ENCODE assay signal across 18 mouse cellular contexts in the genomic region with DNA sequence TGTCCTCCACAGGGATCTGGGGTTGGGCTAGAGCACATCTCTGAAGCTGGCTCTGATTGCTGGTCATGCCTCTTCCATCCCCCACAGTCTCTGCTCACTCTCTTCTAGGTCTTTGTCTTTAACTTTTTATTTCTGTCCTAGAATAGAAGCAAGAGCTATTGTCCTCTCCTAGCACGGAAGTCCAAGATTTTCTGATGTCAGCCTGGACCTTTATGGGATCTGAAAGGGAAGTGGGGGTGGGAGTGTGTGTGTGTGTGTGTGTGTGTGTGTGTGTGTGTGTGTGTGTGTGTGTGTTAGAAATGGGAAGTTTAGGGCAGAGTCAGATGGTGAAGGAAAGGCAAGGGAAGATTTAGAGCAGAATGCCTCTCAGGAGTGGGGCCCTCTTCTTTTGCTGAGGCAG. TPM values are rescaled to one million over a fixed set of nuclear protein-coding genes. Genes with fewer than 3 reads are reported as not detected.
DNase-seq lines count a peak whose midpoint lies in the region; ATAC-seq lines count a peak whose summit lies in the region.
"Had no signal": no experiment of that assay in that cellular context is flagged by ENCODE, and none has a peak within 500 bp of the region (broad histone marks: within the 10 kb centered on the region; RNA-seq: fewer than 3 reads in every experiment).

No protein-coding gene starts in this region.

- no peak for ATAC-seq in heart, embryonic 13.5 days (ENCODE audit: extremely low read depth, insufficient number of reproducible peaks, low FRiP score, low TSS enrichment)
- ATAC-seq in heart, embryonic 11.5 days (replicated peaks; ENCODE audit: insufficient number of reproducible peaks, low FRiP score, low TSS enrichment): no peak
- no peak for ATAC-seq in lung, embryonic 15.5 days (ENCODE audit: borderline replicate concordance, extremely low read depth, low FRiP score, low TSS enrichment)
- ATAC-seq in stomach, embryonic 16.5 days (ENCODE audit: insufficient read depth, low FRiP score): no peak
- ATAC-seq: activated CD4-positive, CD25-positive, alpha-beta regulatory T cell, adult 4 months; inflammation-experienced regulatory T-cells, adult 6 months had no signal

- no peak overlapping the region for H3K4me2 ChIP-seq in heart, embryonic 13.5 days
- no peak overlapping the region for H3K4me2 ChIP-seq in heart, embryonic 11.5 days
- H3K4me2 ChIP-seq in lung, embryonic 15.5 days: no peak overlapping the region
- no peak overlapping the region for H3K4me2 ChIP-seq in stomach, embryonic 16.5 days (ENCODE audit: low read depth, low read length)
- H3K4me2 ChIP-seq: embryonic facial prominence, embryonic 12.5 days; limb, embryonic 15.5 days; midbrain, embryonic 12.5 days had no signal

- 57% methylated on average over 1 of the region's 1 CpGs for WGBS in heart, embryonic 13.5 days
- WGBS in heart, embryonic 11.5 days (ENCODE audit: insufficient replicate concordance): 55% methylated on average over 1 of the region's 1 CpGs
- 64% methylated on average over 1 of the region's 1 CpGs for WGBS in lung, embryonic 15.5 days
- WGBS in stomach, embryonic 16.5 days: 64% methylated on average over 1 of the region's 1 CpGs

- no peak for DNase-seq in lung, postnatal 25 days (ENCODE audit: low spot score)
- DNase-seq in kidney, postnatal 14 days: peak; percentile 53
- DNase-seq in left cerebral cortex, postnatal 10 days (ENCODE audit: extremely low spot score in 1 of 2, low spot score in 2 of 2): no peak
- no peak for DNase-seq in frontal cortex, postnatal 36 days (ENCODE audit: low spot score in 2 of 2)
- DNase-seq: adrenal gland, postnatal 36 days; cerebellum, postnatal 36 days; gastrocnemius, postnatal 36 days had no signal

- peaks cover 37% of the 10 kb centered on the region for H3K27me3 ChIP-seq in heart, embryonic 13.5 days (replicated peaks)
- H3K27me3 ChIP-seq in heart, embryonic 11.5 days (ENCODE audit: control insufficient read depth, insufficient read depth, low read length): peaks cover 19% of the 10 kb centered on the region
- H3K27me3 ChIP-seq in lung, embryonic 15.5 days: 0 out of 2 replicates have a peak, but pooled peaks cover 5% of the 10 kb centered on the region
- no peaks in the 10 kb centered on the region; the same call in 1 of the 2 replicates for H3K27me3 ChIP-seq in stomach, embryonic 16.5 days (ENCODE audit: control insufficient read depth, insufficient read depth, low read length)
- H3K27me3 ChIP-seq: limb, embryonic 15.5 days had no signal

- peak overlapping the region; percentile 21; the same call in 1 of the 2 replicates for H3K27ac ChIP-seq in heart, embryonic 13.5 days (replicated peaks)
- H3K27ac ChIP-seq in heart, embryonic 11.5 days (ENCODE audit: low read depth, low read length): no peak overlapping the region
- H3K27ac ChIP-seq in lung, embryonic 15.5 days: peak overlapping the region; percentile 49; the same call in 1 of the 2 replicates
- peak overlapping the region; percentile 81; the same call in 1 of the 2 replicates for H3K27ac ChIP-seq in stomach, embryonic 16.5 days (ENCODE audit: low read length)
- H3K27ac ChIP-seq: embryonic facial prominence, embryonic 12.5 days; midbrain, embryonic 12.5 days had no signal

- intact Hi-C loops in left cerebral cortex, postnatal 10 days (cut with DNase I): no loop called here

- H3K9ac ChIP-seq in heart, embryonic 13.5 days: no peak overlapping the region
- H3K9ac ChIP-seq in heart, embryonic 11.5 days (ENCODE audit: low read depth, low read length): no peak overlapping the region
- H3K9ac ChIP-seq in lung, embryonic 15.5 days: no peak overlapping the region
- no peak overlapping the region for H3K9ac ChIP-seq in stomach, embryonic 16.5 days (ENCODE audit: low read length)
- H3K9ac ChIP-seq: embryonic facial prominence, embryonic 12.5 days; limb, embryonic 15.5 days; midbrain, embryonic 12.5 days had no signal

- H3K4me3 ChIP-seq in heart, embryonic 13.5 days: no peak overlapping the region
- H3K4me3 ChIP-seq in heart, embryonic 11.5 days (ENCODE audit: low read depth, low read length): no peak overlapping the region
- no peak overlapping the region for H3K4me3 ChIP-seq in lung, embryonic 15.5 days
- no peak overlapping the region for H3K4me3 ChIP-seq in stomach, embryonic 16.5 days (replicated peaks; ENCODE audit: low read length)
- H3K4me3 ChIP-seq: embryonic facial prominence, embryonic 12.5 days; limb, embryonic 15.5 days; midbrain, embryonic 12.5 days; myocyte had no signal

- H3K9me3 ChIP-seq in heart, embryonic 13.5 days: no peaks in the 10 kb centered on the region
- no peaks in the 10 kb centered on the region for H3K9me3 ChIP-seq in heart, embryonic 11.5 days (replicated peaks; ENCODE audit: control insufficient read depth, low read length)
- no peaks in the 10 kb centered on the region for H3K9me3 ChIP-seq in lung, embryonic 15.5 days
- H3K9me3 ChIP-seq in stomach, embryonic 16.5 days (replicated peaks; ENCODE audit: control insufficient read depth, low read length): no peaks in the 10 kb centered on the region
- H3K9me3 ChIP-seq: embryonic facial prominence, embryonic 12.5 days; limb, embryonic 15.5 days; midbrain, embryonic 12.5 days had no signal

- H3K36me3 ChIP-seq in heart, embryonic 13.5 days: no peaks in the 10 kb centered on the region
- no peaks in the 10 kb centered on the region for H3K36me3 ChIP-seq in heart, embryonic 11.5 days (ENCODE audit: control insufficient read depth, insufficient read depth, low read length)
- no peaks in the 10 kb centered on the region for H3K36me3 ChIP-seq in lung, embryonic 15.5 days
- no peaks in the 10 kb centered on the region for H3K36me3 ChIP-seq in stomach, embryonic 16.5 days (ENCODE audit: control insufficient read depth, insufficient read depth, low read length)
- H3K36me3 ChIP-seq: embryonic facial prominence, embryonic 12.5 days; limb, embryonic 15.5 days; midbrain, embryonic 12.5 days had no signal

- peaks cover 32% of the 10 kb centered on the region for H3K4me1 ChIP-seq in heart, embryonic 13.5 days
- H3K4me1 ChIP-seq in heart, embryonic 11.5 days (ENCODE audit: control insufficient read depth, insufficient read depth, low read length): peaks cover 10% of the 10 kb centered on the region
- peaks cover 24% of the 10 kb centered on the region for H3K4me1 ChIP-seq in lung, embryonic 15.5 days
- H3K4me1 ChIP-seq in stomach, embryonic 16.5 days (ENCODE audit: control insufficient read depth, insufficient read depth, low read length): peaks cover 12% of the 10 kb centered on the region

RNA-seq across cellular contexts. Expression of gene Vsig8, which starts 3.1 kb away (rescaled TPM):
- polyA plus RNA-seq in heart, embryonic 13.5 days (2015; fragmentation: Nextera tagmentation; extraction: Ambion mirVana): 0.15 and 0.25 TPM in 2 replicates
- 0.28 TPM in 1 of 2 replicates, not detected in the other for polyA plus RNA-seq in heart, embryonic 11.5 days (2014; fragmentation: Nextera tagmentation; extraction: Ambion mirVana)
- polyA plus RNA-seq in lung, embryonic 15.5 days (2015; fragmentation: Nextera tagmentation; extraction: Ambion mirVana): 0.24 and 0.47 TPM in 2 replicates
- polyA plus RNA-seq in stomach, embryonic 16.5 days (2015; fragmentation: Nextera tagmentation; extraction: Ambion mirVana): 1.6 and 2.5 TPM in 2 replicates
- 1 to 10 TPM in 1 of 2 experiments, under 1 TPM in 1; 0.53 to 1.4 TPM for total RNA-seq in left cerebral cortex, postnatal 10 days (2021)
- total RNA-seq: gastrocnemius, postnatal 36 days; heart, postnatal 36 days had no signal
- polyA plus RNA-seq: activated CD4-positive, CD25-positive, alpha-beta regulatory T cell, adult 4 months; embryonic facial prominence, embryonic 12.5 days; inflammation-experienced regulatory T-cells, adult 6 months; myocyte had no signal

RNA-seq across cellular contexts. Expression of gene Cfap45, which starts 32.0 kb away (rescaled TPM):
- 1.9 and 2.4 TPM in 2 replicates for polyA plus RNA-seq in heart, embryonic 13.5 days (2015; fragmentation: Nextera tagmentation; extraction: Ambion mirVana)
- polyA plus RNA-seq in heart, embryonic 11.5 days (2014; fragmentation: Nextera tagmentation; extraction: Ambion mirVana): 2.6 and 2.7 TPM in 2 replicates
- polyA plus RNA-seq in lung, embryonic 15.5 days (2015; fragmentation: Nextera tagmentation; extraction: Ambion mirVana): 8.1 and 10.7 TPM in 2 replicates
- 2.6 and 3.1 TPM in 2 replicates for polyA plus RNA-seq in stomach, embryonic 16.5 days (2015; fragmentation: Nextera tagmentation; extraction: Ambion mirVana)
- 1 to 10 TPM; 3.1 to 4.3 TPM for total RNA-seq in left cerebral cortex, postnatal 10 days (2021)
- polyA plus RNA-seq: myocyte had no signal

RNA-seq across cellular contexts. Expression of gene Slamf8, which starts 37.7 kb away (rescaled TPM):
- not detected in 2 replicates for polyA plus RNA-seq in heart, embryonic 13.5 days (2015; fragmentation: Nextera tagmentation; extraction: Ambion mirVana)
- polyA plus RNA-seq in heart, embryonic 11.5 days (2014; fragmentation: Nextera tagmentation; extraction: Ambion mirVana): not detected in 2 replicates
- polyA plus RNA-seq in lung, embryonic 15.5 days (2015; fragmentation: Nextera tagmentation; extraction: Ambion mirVana): 0.09 TPM in 1 of 2 replicates, not detected in the other
- polyA plus RNA-seq in stomach, embryonic 16.5 days (2015; fragmentation: Nextera tagmentation; extraction: Ambion mirVana): 0.39 and 0.45 TPM in 2 replicates
- not detected for total RNA-seq in left cerebral cortex, postnatal 10 days (2021)
- total RNA-seq: gastrocnemius, postnatal 36 days had no signal
- polyA plus RNA-seq: embryonic facial prominence, embryonic 12.5 days; midbrain, embryonic 12.5 days; myocyte had no signal

RNA-seq across cellular contexts. Expression of gene Fcrl6, which starts 49.7 kb away (rescaled TPM):
- polyA plus RNA-seq in heart, embryonic 13.5 days (2015; fragmentation: Nextera tagmentation; extraction: Ambion mirVana): not detected in 2 replicates
- polyA plus RNA-seq in heart, embryonic 11.5 days (2014; fragmentation: Nextera tagmentation; extraction: Ambion mirVana): not detected in 2 replicates
- polyA plus RNA-seq in lung, embryonic 15.5 days (2015; fragmentation: Nextera tagmentation; extraction: Ambion mirVana): not detected in 2 replicates
- polyA plus RNA-seq in stomach, embryonic 16.5 days (2015; fragmentation: Nextera tagmentation; extraction: Ambion mirVana): not detected in 2 replicates
- not detected for total RNA-seq in left cerebral cortex, postnatal 10 days (2021)
- total RNA-seq: adrenal gland, postnatal 36 days; gastrocnemius, postnatal 36 days; heart, postnatal 36 days had no signal
- polyA plus RNA-seq: activated CD4-positive, CD25-positive, alpha-beta regulatory T cell, adult 4 months; myocyte had no signal

RNA-seq across cellular contexts. Expression of gene Tagln2, which starts 52.8 kb away (rescaled TPM):
- 312 and 327 TPM in 2 replicates for polyA plus RNA-seq in heart, embryonic 13.5 days (2015; fragmentation: Nextera tagmentation; extraction: Ambion mirVana)
- polyA plus RNA-seq in heart, embryonic 11.5 days (2014; fragmentation: Nextera tagmentation; extraction: Ambion mirVana): 248 and 295 TPM in 2 replicates
- 541 and 580 TPM in 2 replicates for polyA plus RNA-seq in lung, embryonic 15.5 days (2015; fragmentation: Nextera tagmentation; extraction: Ambion mirVana)
- 377 and 446 TPM in 2 replicates for polyA plus RNA-seq in stomach, embryonic 16.5 days (2015; fragmentation: Nextera tagmentation; extraction: Ambion mirVana)
- 10 to 100 TPM; 17.0 to 18.6 TPM for total RNA-seq in left cerebral cortex, postnatal 10 days (2021)
